ENCODE assay signal across 8 mouse cellular contexts in genomic region chr7:139272639-139273396, GRCm38 (mm10). TPM values are rescaled to one million over a fixed set of nuclear protein-coding genes. Genes with fewer than 3 reads are reported as not detected.
DNase-seq lines count a peak whose midpoint lies in the region; ATAC-seq and TF ChIP-seq lines count a peak whose summit lies in the region.

No protein-coding gene starts in this region.

- no peaks in the 10 kb centered on the region for H3K36me3 ChIP-seq in kidney, embryonic 14.5 days (ENCODE audit: control insufficient read depth, insufficient read depth, low read length)
- H3K36me3 ChIP-seq in liver, embryonic 13.5 days: no peaks in the 10 kb centered on the region
- no peaks in the 10 kb centered on the region for H3K36me3 ChIP-seq in stomach, embryonic 15.5 days

- ATAC-seq in kidney, embryonic 14.5 days (ENCODE audit: low FRiP score, low TSS enrichment): peak; percentile 35; the same call in 1 of the 2 replicates
- peak; percentile 1; the same call in 1 of the 2 replicates for ATAC-seq in granulocyte monocyte progenitor cell, adult 5-6 weeks (replicated peaks; ENCODE audit: poor library complexity, severe bottlenecking)
- ATAC-seq in liver, embryonic 13.5 days (ENCODE audit: low read depth): peak; percentile 30; the same call in 1 of the 2 replicates
- ATAC-seq in stomach, embryonic 15.5 days (ENCODE audit: insufficient read depth, low FRiP score, low read depth): peak; percentile 41

- no peak overlapping the region for H3K4me3 ChIP-seq in kidney, embryonic 14.5 days (ENCODE audit: low read length)
- H3K4me3 ChIP-seq in bone marrow macrophage, adult 2 months (ENCODE audit: insufficient read depth, low read length): no peak overlapping the region
- no peak overlapping the region for H3K4me3 ChIP-seq in liver, embryonic 13.5 days (replicated peaks)
- H3K4me3 ChIP-seq in stomach, embryonic 15.5 days (replicated peaks): no peak overlapping the region

- H3K27ac ChIP-seq in kidney, embryonic 14.5 days (ENCODE audit: low read depth, low read length): peak overlapping the region; percentile 79
- H3K27ac ChIP-seq in bone marrow macrophage, adult 2 months (ENCODE audit: insufficient read depth, low read depth, low read length): peak overlapping the region; percentile 67
- H3K27ac ChIP-seq in liver, embryonic 13.5 days: peak overlapping the region; percentile 55
- H3K27ac ChIP-seq in stomach, embryonic 15.5 days: peak overlapping the region; percentile 74

- TF ChIP-seq POLR2A in bone marrow macrophage, adult 2 months (IDR thresholded peaks at IDR 0.05; ENCODE audit: borderline replicate concordance, low read depth, low read length): no peak

- H3K27me3 ChIP-seq in kidney, embryonic 14.5 days (ENCODE audit: control insufficient read depth, insufficient read depth, low read length): no peaks in the 10 kb centered on the region
- no peaks in the 10 kb centered on the region for H3K27me3 ChIP-seq in liver, embryonic 13.5 days
- H3K27me3 ChIP-seq in stomach, embryonic 15.5 days (replicated peaks): no peaks in the 10 kb centered on the region

- no peak overlapping the region for H3K4me2 ChIP-seq in kidney, embryonic 14.5 days (replicated peaks; ENCODE audit: low read depth, low read length)
- H3K4me2 ChIP-seq in liver, embryonic 13.5 days: no peak overlapping the region
- no peak overlapping the region; the same call in 1 of the 2 replicates for H3K4me2 ChIP-seq in stomach, embryonic 15.5 days

- H3K9me3 ChIP-seq in kidney, embryonic 14.5 days (ENCODE audit: control insufficient read depth, low read length): no peaks in the 10 kb centered on the region
- H3K9me3 ChIP-seq in liver, embryonic 13.5 days (replicated peaks): no peaks in the 10 kb centered on the region
- H3K9me3 ChIP-seq in stomach, embryonic 15.5 days: no peaks in the 10 kb centered on the region

- no peak for DNase-seq in kidney, adult 8-10 months
- DNase-seq in liver, embryonic 13.5 days: no peak
- DNase-seq in thymus, postnatal 14 days: no peak
- no peak for DNase-seq in adrenal gland, postnatal 25 days

- 36% methylated on average over 1 of the region's 1 CpGs for WGBS in kidney, embryonic 14.5 days
- 6% methylated on average over 1 of the region's 1 CpGs for WGBS in liver, embryonic 13.5 days (ENCODE audit: insufficient replicate concordance)
- WGBS in stomach, embryonic 15.5 days: 9% methylated on average over 1 of the region's 1 CpGs

- TF ChIP-seq CTCF in bone marrow macrophage, adult 2 months (IDR thresholded peaks at IDR 0.05; ENCODE audit: low read depth, low read length): no peak

- H3K9ac ChIP-seq in kidney, embryonic 14.5 days (ENCODE audit: low read depth, low read length): no peak overlapping the region
- no peak overlapping the region for H3K9ac ChIP-seq in liver, embryonic 13.5 days
- H3K9ac ChIP-seq in stomach, embryonic 15.5 days: no peak overlapping the region

- peaks cover 18% of the 10 kb centered on the region for H3K4me1 ChIP-seq in kidney, embryonic 14.5 days (ENCODE audit: control insufficient read depth, insufficient read depth, low read length)
- peaks cover 33% of the 10 kb centered on the region for H3K4me1 ChIP-seq in bone marrow macrophage, adult 2 months (ENCODE audit: control insufficient read depth, insufficient read depth, low read length)
- H3K4me1 ChIP-seq in liver, embryonic 13.5 days (replicated peaks): peaks cover 22% of the 10 kb centered on the region
- H3K4me1 ChIP-seq in stomach, embryonic 15.5 days: peaks cover 25% of the 10 kb centered on the region

RNA-seq across cellular contexts. Expression of gene Pwwp2b, which starts 24.5 kb away (rescaled TPM):
- polyA plus RNA-seq in kidney, embryonic 14.5 days (2014; fragmentation: Nextera tagmentation; extraction: Ambion mirVana): 5.3 and 7.3 TPM in 2 replicates
- polyA plus RNA-seq in bone marrow macrophage, adult 2 months (2012; ENCODE audit: insufficient read depth, insufficient read length, missing spikeins): 11.4 and 13.0 TPM in 2 replicates
- total RNA-seq in granulocyte monocyte progenitor cell, adult 5-6 weeks (2014; fragmentation: Nextera tagmentation): 5.1 and 5.7 TPM in 2 replicates
- total RNA-seq in granulocyte monocyte progenitor cell, adult 5-6 weeks (2017): 1.6 and 4.4 TPM in 2 replicates
- polyA plus RNA-seq in liver, embryonic 13.5 days (2015; fragmentation: Nextera tagmentation; extraction: Ambion mirVana): 1.7 and 1.9 TPM in 2 replicates
- 17.1 and 18.5 TPM in 2 replicates for polyA plus RNA-seq in stomach, embryonic 15.5 days (2015; fragmentation: Nextera tagmentation; extraction: Ambion mirVana)
- 20.9 and 25.4 TPM in 2 replicates for total RNA-seq in adrenal gland, postnatal 25 days (2021)

RNA-seq across cellular contexts. Expression of gene Stk32c, which starts 59.7 kb away (rescaled TPM):
- 0.29 TPM in 1 of 2 replicates, not detected in the other for polyA plus RNA-seq in kidney, embryonic 14.5 days (2014; fragmentation: Nextera tagmentation; extraction: Ambion mirVana)
- not detected in 2 replicates for polyA plus RNA-seq in bone marrow macrophage, adult 2 months (2012; ENCODE audit: insufficient read depth, insufficient read length, missing spikeins)
- total RNA-seq in granulocyte monocyte progenitor cell, adult 5-6 weeks (2014; fragmentation: Nextera tagmentation): 0.28 TPM in 1 of 2 replicates, not detected in the other
- total RNA-seq in granulocyte monocyte progenitor cell, adult 5-6 weeks (2017): not detected in 2 replicates
- not detected in 2 replicates for polyA plus RNA-seq in liver, embryonic 13.5 days (2015; fragmentation: Nextera tagmentation; extraction: Ambion mirVana)
- polyA plus RNA-seq in stomach, embryonic 15.5 days (2015; fragmentation: Nextera tagmentation; extraction: Ambion mirVana): 0.21 and 0.23 TPM in 2 replicates
- total RNA-seq in adrenal gland, postnatal 25 days (2021): 3.0 and 4.0 TPM in 2 replicates
